Mouse (Mus musculus) embryonic fibroblast, embryonic 13.5 days (primary cell): Measurements from ENCODE around the gene Rtl10.

Experiments used
- CTCF ChIP-seq: IDR thresholded peaks from 2 replicates; pipeline ENCODE4 v1.5.1; 2011; ENCODE audit warnings: mild to moderate bottlenecking, control low read depth, low read length, moderate library complexity, borderline replicate concordance; ENCODE audit not compliant: insufficient read depth
- POLR2A ChIP-seq: IDR thresholded peaks from 2 replicates; pipeline ENCODE4 v1.6.1; 2011; ENCODE audit warnings: low read depth, mild to moderate bottlenecking, control low read depth, low read length, moderate library complexity

DNA sequence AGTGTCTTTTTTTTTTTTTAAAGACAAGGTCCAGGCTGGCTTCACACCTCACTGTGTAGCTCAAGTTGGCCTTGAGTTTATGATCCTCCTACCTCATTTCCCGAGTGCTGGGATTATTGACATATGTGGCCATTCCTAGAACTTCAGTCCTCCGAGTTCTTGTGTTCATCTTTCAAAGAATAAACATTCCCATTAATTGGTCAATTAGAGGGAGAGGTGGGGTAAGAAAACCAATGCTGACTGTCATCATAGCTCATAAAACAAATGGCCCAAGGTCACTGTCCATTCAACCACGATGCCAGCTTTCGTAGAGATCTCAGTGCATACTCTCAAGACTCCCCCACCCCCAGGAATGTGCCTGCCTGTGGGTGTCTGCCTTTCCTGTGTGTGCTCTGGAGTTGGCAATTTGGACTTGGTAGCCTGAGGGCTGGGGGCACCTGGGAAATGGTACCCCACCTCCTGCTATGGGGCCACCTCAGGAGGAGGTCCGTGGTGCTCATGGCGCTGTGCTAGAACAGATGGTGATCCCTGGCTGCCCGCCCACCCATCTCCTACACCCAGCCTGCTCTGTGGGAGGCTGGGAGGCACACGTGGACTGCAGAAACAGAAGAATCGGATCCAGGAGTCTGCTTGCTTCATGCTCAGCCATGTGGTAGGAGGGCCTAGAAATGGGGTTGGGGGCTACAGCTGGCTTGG is 47.1 kb upstream of the Rtl10 start:
- no peak for TF ChIP-seq CTCF
- TF ChIP-seq POLR2A, result no peak
